1 mouse cellular context compared by ENCODE assay signal in genomic region chr11:96300354-96301063, GRCm38 (mm10).
TF ChIP-seq lines count a peak whose summit lies in the region.

No protein-coding gene starts in this region.

TF ChIP-seq in ES-E14, 5 proteins besides CTCF, POLR2A, EP300 and RAD21 (continued from another document):
- TF ChIP-seq ZC3H11A (IDR thresholded peaks at IDR 0.05; ENCODE audit: borderline replicate concordance, low read depth, low read length) (no peak), ZNF384 (IDR thresholded peaks at IDR 0.05; ENCODE audit: low read depth, low read length) (no peak), MAFK (IDR thresholded peaks at IDR 0.05; ENCODE audit: insufficient read depth, low read depth, low read length) (no peak)
